Mouse (Mus musculus) C2C12 (cell line): ENCODE data around the gene Gm11037.

Experiments
- CEBPB ChIP-seq: IDR thresholded peaks from one replicate; pipeline ENCODE4 v1.6.1; 2011; ENCODE audit warnings: low read depth, mild to moderate bottlenecking, control low read depth, moderate library complexity
- CTCF ChIP-seq: IDR thresholded peaks from one replicate; pipeline ENCODE4 v1.5.1; 2011; ENCODE audit not compliant: control insufficient read depth, insufficient read depth, insufficient read length
- FOSL1 ChIP-seq: IDR thresholded peaks from one replicate; pipeline ENCODE4 v1.8.0; 2011; ENCODE audit warnings: mild to moderate bottlenecking, low read length; ENCODE audit not compliant: poor library complexity, insufficient read depth, severe bottlenecking
- MAX ChIP-seq: IDR thresholded peaks from one replicate; pipeline ENCODE4 v1.6.1; 2011; ENCODE audit warnings: mild to moderate bottlenecking, control low read depth
- MYOD1 ChIP-seq: IDR thresholded peaks from one replicate; pipeline ENCODE4 v1.6.1; 2011; ENCODE audit warnings: low read depth; ENCODE audit not compliant: control insufficient read depth, insufficient read length
- USF1 ChIP-seq: IDR thresholded peaks from one replicate; pipeline ENCODE4 v1.6.1; 2011; ENCODE audit warnings: low read depth, mild to moderate bottlenecking, control low read depth, moderate library complexity

DNA sequence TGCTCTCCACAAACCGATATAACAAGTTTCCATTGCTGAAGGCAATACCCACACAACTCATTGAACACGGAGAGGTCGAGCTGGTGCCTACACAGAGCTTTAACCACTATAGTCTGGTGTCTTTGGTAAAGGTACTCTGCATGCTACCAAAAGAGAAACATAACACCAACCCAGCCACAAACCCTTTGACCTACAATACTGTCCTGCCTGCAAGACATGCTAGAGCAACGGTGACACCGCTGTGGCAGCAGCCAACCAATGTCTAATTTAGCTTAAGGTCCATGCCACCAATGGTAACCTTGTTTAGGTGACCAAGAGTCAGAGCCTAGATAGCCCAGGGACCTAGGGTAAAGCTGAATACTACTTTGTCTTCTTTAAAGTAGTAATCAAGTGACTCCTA is 39.7 kb upstream of the Gm11037 start:
- TF ChIP-seq MAX (no peak), CTCF (no peak), USF1 (no peak), CEBPB (no peak), MYOD1 (no peak), FOSL1 (no peak)
